ENCODE assay signal across 21 mouse cellular contexts in genomic region chr12:51567225-51567624, GRCm38 (mm10). TPM values are rescaled to one million over a fixed set of nuclear protein-coding genes. Genes with fewer than 3 reads are reported as not detected.
DNase-seq lines count a peak whose midpoint lies in the region; ATAC-seq and TF ChIP-seq lines count a peak whose summit lies in the region.
"Had no signal": no experiment of that assay in that cellular context is flagged by ENCODE, and none has a peak within 500 bp of the region (broad histone marks: within the 10 kb centered on the region; RNA-seq: fewer than 3 reads in every experiment).

No protein-coding gene starts in this region.

- H3K4me3 ChIP-seq in heart, embryonic 13.5 days, result 0 out of 2 replicates have a peak overlapping the region, but pooled peaks have one; percentile 3
- peak overlapping the region; percentile 47; the same call in 1 of the 2 replicates for H3K4me3 ChIP-seq in G1E (ENCODE audit: low read depth, low read length)
- no peak overlapping the region for H3K4me3 ChIP-seq in liver, embryonic 14.5 days (ENCODE audit: insufficient read depth in 1 of 2, low read depth in 2 of 2, low read length in 2 of 2)
- H3K4me3 ChIP-seq: forebrain, embryonic 12.5 days; hindbrain, embryonic 15.5 days; limb, embryonic 15.5 days; myocyte; neural tube, embryonic 15.5 days had no signal

- WGBS in heart, embryonic 13.5 days, result 35% methylated on average over 7 of the region's 7 CpGs
- 24% methylated on average over 7 of the region's 7 CpGs for WGBS in liver, embryonic 14.5 days (ENCODE audit: insufficient replicate concordance)

- peaks cover 6% of the 10 kb centered on the region for H3K9me3 ChIP-seq in heart, embryonic 13.5 days
- H3K9me3 ChIP-seq in G1E (replicated peaks), result peaks cover 3% of the 10 kb centered on the region
- H3K9me3 ChIP-seq in liver, embryonic 14.5 days (ENCODE audit: control insufficient read depth, low read length), result no peaks in the 10 kb centered on the region
- H3K9me3 ChIP-seq: hindbrain, embryonic 15.5 days; limb, embryonic 15.5 days; neural tube, embryonic 15.5 days had no signal

- peak; percentile 19; the same call in 1 of the 2 replicates for TF ChIP-seq EP300 in liver, embryonic 14.5 days (IDR thresholded peaks at IDR 0.05; ENCODE audit: low read depth)

- H3K36me3 ChIP-seq in heart, embryonic 13.5 days, result no peaks in the 10 kb centered on the region
- H3K36me3 ChIP-seq in G1E (replicated peaks), result no peaks in the 10 kb centered on the region
- no peaks in the 10 kb centered on the region for H3K36me3 ChIP-seq in liver, embryonic 14.5 days (replicated peaks; ENCODE audit: control insufficient read depth, insufficient read depth, low read depth)
- H3K36me3 ChIP-seq: forebrain, embryonic 12.5 days; hindbrain, embryonic 15.5 days; limb, embryonic 15.5 days; neural tube, embryonic 15.5 days had no signal

- H3K27me3 ChIP-seq in heart, embryonic 13.5 days (replicated peaks), result no peaks in the 10 kb centered on the region
- peaks cover 3% of the 10 kb centered on the region for H3K27me3 ChIP-seq in G1E (ENCODE audit: insufficient read depth, low read length)
- no peaks in the 10 kb centered on the region for H3K27me3 ChIP-seq in liver, embryonic 14.5 days (ENCODE audit: control insufficient read depth, insufficient read depth, low read length)
- H3K27me3 ChIP-seq: forebrain, embryonic 12.5 days; hindbrain, embryonic 15.5 days; limb, embryonic 15.5 days; neural tube, embryonic 15.5 days had no signal

- no peak for TF ChIP-seq CTCF in G1E (IDR thresholded peaks at IDR 0.05; ENCODE audit: low read depth, low read length)
- no peak for TF ChIP-seq CTCF in liver, embryonic 14.5 days (IDR thresholded peaks at IDR 0.05; ENCODE audit: low read depth)

- peak overlapping the region; percentile 41 for H3K4me2 ChIP-seq in heart, embryonic 13.5 days
- no peak overlapping the region for H3K4me2 ChIP-seq in liver, embryonic 14.5 days (ENCODE audit: low read depth)
- H3K4me2 ChIP-seq: forebrain, embryonic 12.5 days; hindbrain, embryonic 15.5 days; limb, embryonic 15.5 days; neural tube, embryonic 15.5 days had no signal

- intact Hi-C loops in heart, postnatal 25 days (cut with DNase I), result no loop called here

- H3K27ac ChIP-seq in heart, embryonic 13.5 days (replicated peaks), result no peak overlapping the region
- no peak overlapping the region for H3K27ac ChIP-seq in liver, embryonic 14.5 days
- H3K27ac ChIP-seq: forebrain, embryonic 12.5 days; hindbrain, embryonic 15.5 days; limb, embryonic 15.5 days; neural tube, embryonic 15.5 days had no signal

- peaks cover 11% of the 10 kb centered on the region for H3K4me1 ChIP-seq in heart, embryonic 13.5 days
- peaks cover 64% of the 10 kb centered on the region for H3K4me1 ChIP-seq in G1E (ENCODE audit: insufficient read depth, low read depth, low read length)
- H3K4me1 ChIP-seq in liver, embryonic 14.5 days (replicated peaks; ENCODE audit: control insufficient read depth in 2 of 2, insufficient read depth in 2 of 2, low read length in 1 of 2), result peaks cover 0 to 4% of the 10 kb centered on the region in 2 experiments; a peak in 1 of 4 replicates
- H3K4me1 ChIP-seq: forebrain, embryonic 12.5 days; hindbrain, embryonic 15.5 days; limb, embryonic 15.5 days; neural tube, embryonic 15.5 days had no signal

- DNase-seq in heart, postnatal 25 days (ENCODE audit: low spot score), result no peak
- DNase-seq in G1E (ENCODE audit: low spot score), result peak; percentile 83
- DNase-seq in c-Kit-positive CD71-positive TER-119-negative erythroid progenitor cells, embryonic 14.5 days (ENCODE audit: low read depth), result peak; percentile 31
- DNase-seq in liver, embryonic 14.5 days (ENCODE audit: low read depth in 3 of 3, low spot score in 3 of 3), result peak; percentile 9 to 31 (median 28)
- no peak for DNase-seq in cerebellum, adult 18-20 months
- DNase-seq in Muller cell, postnatal 12 days (ENCODE audit: inconsistent ontology term), result no peak
- DNase-seq: cerebellum, adult 8-10 months; gastrocnemius, postnatal 14 days; heart, postnatal 36 days; kidney, adult 11 months; kidney, postnatal 14 days; midbrain, embryonic 14.5 days; right cerebral cortex, postnatal 25 days had no signal

- ATAC-seq in heart, embryonic 13.5 days (ENCODE audit: extremely low read depth, insufficient number of reproducible peaks, low FRiP score, low TSS enrichment), result no peak
- peak; percentile 87 for ATAC-seq in G1E (ENCODE audit: extremely low read depth, insufficient number of reproducible peaks, low FRiP score, poor library complexity, severe bottlenecking)
- peak; percentile 39; the same call in 1 of the 2 replicates for ATAC-seq in liver, embryonic 14.5 days (ENCODE audit: insufficient read depth)
- ATAC-seq: lung, postnatal 0 days had no signal

- H3K9ac ChIP-seq in heart, embryonic 13.5 days, result no peak overlapping the region
- no peak overlapping the region for H3K9ac ChIP-seq in liver, embryonic 14.5 days (replicated peaks)
- H3K9ac ChIP-seq: forebrain, embryonic 12.5 days; hindbrain, embryonic 15.5 days; limb, embryonic 15.5 days; neural tube, embryonic 15.5 days had no signal

RNA-seq across cellular contexts. Expression of gene Coch, which starts 25.9 kb away (rescaled TPM):
- polyA plus RNA-seq in heart, embryonic 13.5 days (2015; fragmentation: Nextera tagmentation; extraction: Ambion mirVana), result 0.94 and 1.8 TPM in 2 replicates
- under 1 TPM; 0.22 to 0.34 TPM for total RNA-seq in heart, postnatal 25 days (2021)
- not detected in 2 replicates for total RNA-seq in G1E (2014; fragmentation: Nextera tagmentation)
- total RNA-seq in G1E (2017), result not detected in 2 replicates
- not detected in 2 replicates for polyA plus RNA-seq in G1E (2012)
- polyA plus RNA-seq in liver, embryonic 14.5 days (2012; rRNA removed), result 0.02 and 0.03 TPM in 2 replicates
- polyA plus RNA-seq in liver, embryonic 14.5 days (2014; fragmentation: Nextera tagmentation; extraction: Ambion mirVana), result 0.08 TPM in 1 of 2 replicates, not detected in the other
- total RNA-seq: megakaryocyte progenitor cell, adult 5-6 weeks had no signal

Comparison
In these comparisons a context has a peak if more than half of its experiments do, and no peak if none do; other contexts are left out.
1. H3K4me3 ChIP-seq: peak in heart, embryonic 13.5 days (single experiment) and G1E (single experiment); none in liver, embryonic 14.5 days (0 of 2).
2. DNase-seq: peak in G1E (single experiment), c-Kit-positive CD71-positive TER-119-negative erythroid progenitor cells, embryonic 14.5 days (single experiment) and liver, embryonic 14.5 days (3 of 3); none in heart, postnatal 25 days (single experiment), cerebellum, adult 18-20 months (0 of 2) and Muller cell, postnatal 12 days (single experiment).